Mouse (Mus musculus) brain, embryonic 14.5 days (tissue): ENCODE measurements around the gene Aven. TPM values are rescaled to one million over a fixed set of nuclear protein-coding genes. Genes with fewer than 3 reads are reported as not detected.

ENCODE experiments used
- DNase-seq: peaks from one replicate; pipeline ENCODE4 v3.0.0-alpha.2; 2011; ENCODE audit warnings: low read depth
- CTCF ChIP-seq: fragments of 200-500 bp; IDR thresholded peaks from 2 replicates; pipeline ENCODE4 v1.5.1; 2012; ENCODE audit warnings: inconsistent platforms, mild to moderate bottlenecking, moderate library complexity, borderline replicate concordance; ENCODE audit not compliant: insufficient read depth, insufficient read length; ENCODE audit errors: extremely low read depth
- POLR2A ChIP-seq: fragments of 200-500 bp; IDR thresholded peaks from 2 replicates; pipeline ENCODE4 v1.6.1; 2012; ENCODE audit warnings: mild to moderate bottlenecking, inconsistent platforms, borderline replicate concordance; ENCODE audit not compliant: poor library complexity, insufficient read depth, insufficient read length, severe bottlenecking; ENCODE audit errors: extremely low read depth
- polyA plus RNA-seq: library from polyadenylated mRNA; depleted of rRNA; stranded (reverse); fragments of >200 nt; gene quantifications from 2 replicates; pipeline ENCODE4 v1.2.3, GENCODE M21; 2012

The Aven gene
- polyA plus RNA-seq, 1 experiment = 7.2 TPM

- TF ChIP-seq CTCF (no peak), POLR2A (no peak)
- peak; percentile 52 for DNase-seq
Observed at GRCm38 (mm10) chr2:112492431-112492855, 321 bp upstream of the Aven start.

GRCm38 (mm10) chr2:112493539-112494260, 936 bp downstream of the Aven start:
- DNase-seq = no peak
- TF ChIP-seq POLR2A (no peak), CTCF (no peak)

GRCm38 (mm10) chr2:112497851-112498250, 5.1 kb downstream of the Aven start:
- TF ChIP-seq CTCF (no peak), POLR2A (no peak)
- no peak for DNase-seq

GRCm38 (mm10) chr2:112501209-112501608, 8.4 kb downstream of the Aven start:
- TF ChIP-seq CTCF (peak; percentile 71), POLR2A (no peak)

GRCm38 (mm10) chr2:112503978-112504377, 11.2 kb downstream of the Aven start:
- DNase-seq = no peak
- TF ChIP-seq POLR2A = no peak
- no peak for TF ChIP-seq CTCF

More at GRCm38 (mm10) chr2:112501209-112501608, 8.4 kb downstream of the Aven start:
- peak; percentile 90 for DNase-seq

- no peak for DNase-seq
Observed at GRCm38 (mm10) chr2:112506841-112507435, 14.2 kb downstream of the Aven start.

GRCm38 (mm10) chr2:112507444-112507843, 14.7 kb downstream of the Aven start:
- TF ChIP-seq POLR2A = no peak
- TF ChIP-seq CTCF = no peak
- DNase-seq = no peak

More at GRCm38 (mm10) chr2:112506841-112507435, 14.2 kb downstream of the Aven start:
- TF ChIP-seq POLR2A (no peak), CTCF (no peak)

- DNase-seq = no peak
Observed at GRCm38 (mm10) chr2:112510140-112510539, 17.4 kb downstream of the Aven start.

GRCm38 (mm10) chr2:112513036-112513435, 20.3 kb downstream of the Aven start:
- TF ChIP-seq CTCF (peak; percentile 17; the same call in 1 of the 2 replicates), POLR2A (no peak)

More at GRCm38 (mm10) chr2:112510140-112510539, 17.4 kb downstream of the Aven start:
- no peak for TF ChIP-seq CTCF

GRCm38 (mm10) chr2:112516728-112517127, 24.0 kb downstream of the Aven start:
- TF ChIP-seq POLR2A = no peak
- TF ChIP-seq CTCF = no peak
- DNase-seq = no peak

More at GRCm38 (mm10) chr2:112513036-112513435, 20.3 kb downstream of the Aven start:
- no peak for DNase-seq

- no peak for TF ChIP-seq POLR2A
- no peak for TF ChIP-seq CTCF
- DNase-seq = no peak
Observed at GRCm38 (mm10) chr2:112517218-112517617, 24.5 kb downstream of the Aven start.

- no peak for DNase-seq
- TF ChIP-seq CTCF (peak; percentile 3; the same call in 1 of the 2 replicates), POLR2A (no peak)
Observed at GRCm38 (mm10) chr2:112518541-112518940, 25.8 kb downstream of the Aven start.
